Mouse (Mus musculus): ENCODE results near the gene Stpg3.

- TF ChIP-seq CTCF (IDR thresholded peaks at IDR 0.05; ENCODE audit: borderline replicate concordance, control insufficient read depth, extremely low read depth, insufficient read depth, low read length, poor library complexity) (no peak), POLR2A (IDR thresholded peaks at IDR 0.05; ENCODE audit: control insufficient read depth, extremely low read depth, insufficient read depth, low read length, poor library complexity) (no peak)
Measured at GRCm38 (mm10) chr2:25168665-25168978, 45.8 kb downstream of the Stpg3 start.

Data from thymus, adult 2 months (tissue).